Mouse (Mus musculus) yolk sac, embryonic 10.5 days (tissue): Measurements from ENCODE around the gene Celsr3.

Experiments used
- DNase-seq: peaks from one replicate; pipeline ENCODE4 v3.0.0-alpha.2; 2017; ENCODE audit warnings: low spot score

Celsr3 gene

GRCm38 (mm10) chr9:108854241-108854696, 28.1 kb downstream of the Celsr3 start:
- peak; percentile 88 for DNase-seq

DNA sequence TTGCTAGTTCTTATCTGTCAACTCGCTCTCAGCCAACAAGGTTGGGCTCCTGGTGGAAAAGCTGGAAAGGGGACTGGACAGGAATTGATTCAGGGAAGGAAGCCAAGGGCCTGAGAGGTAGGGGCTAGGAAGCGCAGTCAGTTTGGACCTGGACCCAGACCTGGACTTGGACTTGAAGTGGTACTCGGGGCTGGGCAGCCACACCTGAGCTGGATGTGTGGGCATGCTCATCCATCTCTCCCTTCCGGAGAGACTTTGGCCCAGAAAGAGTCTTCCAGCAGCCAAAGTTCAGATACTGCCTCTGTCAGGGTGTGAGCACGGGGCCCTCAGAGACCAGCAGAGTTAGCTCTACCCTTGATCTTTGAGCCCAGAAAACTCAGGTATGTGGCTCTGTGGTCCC, 29.2 kb downstream of the Celsr3 start:
- DNase-seq: peak; percentile 78

DNA sequence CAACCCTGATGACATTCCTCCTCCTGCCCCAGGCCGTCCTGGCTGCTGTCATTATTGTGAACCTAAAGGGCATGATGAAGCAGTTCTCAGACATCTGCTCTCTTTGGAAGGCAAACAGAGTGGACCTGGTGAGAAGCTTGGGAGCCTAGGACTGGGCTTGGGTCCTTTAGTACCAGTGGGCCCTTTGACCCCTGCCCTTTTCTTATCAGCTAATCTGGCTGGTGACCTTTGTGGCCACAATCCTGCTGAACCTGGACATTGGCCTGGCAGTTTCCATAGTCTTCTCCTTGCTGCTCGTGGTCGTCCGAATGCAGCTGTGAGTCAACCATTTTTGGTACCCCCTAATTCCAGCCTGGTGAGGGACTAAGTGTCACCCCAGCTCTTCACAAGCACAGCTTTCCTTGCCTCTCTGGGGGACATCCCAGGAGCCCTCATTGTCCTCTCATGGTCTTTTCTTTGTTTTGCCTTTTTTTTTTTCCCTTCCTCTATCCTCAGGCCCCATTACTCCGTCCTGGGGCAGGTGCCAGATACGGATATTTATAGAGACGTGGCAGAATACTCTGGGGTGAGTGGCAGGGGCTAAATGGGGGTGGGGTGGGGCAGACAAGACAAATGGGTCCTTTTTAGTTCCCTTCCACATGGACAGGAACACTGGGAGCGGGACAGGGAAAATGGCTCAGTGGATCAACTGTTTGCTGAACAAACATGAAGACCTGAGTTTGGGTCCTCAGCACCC, 32.8 kb downstream of the Celsr3 start:
- peak; percentile 80 for DNase-seq
